Mouse (Mus musculus): Measurements from ENCODE around the gene Wdr82.

Wdr82 gene

DNA sequence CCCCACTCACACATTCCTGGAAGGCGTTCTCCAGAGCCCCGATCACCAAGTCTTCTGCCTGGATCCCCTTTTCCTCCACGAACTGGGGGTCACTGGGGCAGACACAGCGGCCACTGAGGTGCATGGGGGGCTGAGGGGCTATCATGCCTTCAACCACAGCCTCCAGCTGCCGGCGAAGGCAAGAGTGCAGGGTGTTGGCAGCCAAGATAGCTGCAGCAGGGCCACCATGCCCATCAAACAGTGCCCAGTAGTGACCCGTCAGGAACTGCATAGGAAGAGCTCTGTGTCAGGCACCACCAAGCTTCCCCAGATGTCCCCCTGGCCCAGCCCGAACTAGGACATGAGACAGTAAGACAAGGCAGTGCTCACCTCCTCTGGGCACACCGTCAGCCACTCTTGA is 27.0 kb downstream of the Wdr82 start:
- DNase-seq (ENCODE audit: low read depth, low spot score): no peak

DNA sequence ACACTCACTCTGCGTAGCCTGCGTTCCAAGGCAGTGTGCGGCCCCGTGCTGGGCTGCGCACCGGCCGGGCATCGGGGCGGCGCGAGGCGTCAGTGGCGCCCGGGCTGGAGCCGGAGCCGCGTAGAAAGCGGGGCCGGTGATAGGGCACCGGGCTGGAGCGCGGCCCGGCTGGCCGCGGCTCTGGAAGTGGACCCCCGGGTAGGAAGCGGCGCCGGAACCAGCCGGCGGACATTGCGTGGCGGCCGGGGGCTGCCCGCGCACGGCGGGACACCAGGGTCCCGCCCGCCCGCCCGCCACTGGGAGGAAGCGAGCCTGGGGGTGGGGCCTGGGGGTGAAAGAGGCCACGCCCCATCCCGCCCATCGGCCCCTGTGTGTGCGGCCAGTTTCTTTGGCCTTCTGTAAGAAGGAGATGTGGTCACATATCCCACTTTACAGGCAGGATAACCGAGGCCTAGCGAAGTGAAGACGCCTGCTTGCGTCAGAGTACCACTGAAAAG is 28.3 kb downstream of the Wdr82 start:
- no peak for DNase-seq (ENCODE audit: low read depth, low spot score)

DNA sequence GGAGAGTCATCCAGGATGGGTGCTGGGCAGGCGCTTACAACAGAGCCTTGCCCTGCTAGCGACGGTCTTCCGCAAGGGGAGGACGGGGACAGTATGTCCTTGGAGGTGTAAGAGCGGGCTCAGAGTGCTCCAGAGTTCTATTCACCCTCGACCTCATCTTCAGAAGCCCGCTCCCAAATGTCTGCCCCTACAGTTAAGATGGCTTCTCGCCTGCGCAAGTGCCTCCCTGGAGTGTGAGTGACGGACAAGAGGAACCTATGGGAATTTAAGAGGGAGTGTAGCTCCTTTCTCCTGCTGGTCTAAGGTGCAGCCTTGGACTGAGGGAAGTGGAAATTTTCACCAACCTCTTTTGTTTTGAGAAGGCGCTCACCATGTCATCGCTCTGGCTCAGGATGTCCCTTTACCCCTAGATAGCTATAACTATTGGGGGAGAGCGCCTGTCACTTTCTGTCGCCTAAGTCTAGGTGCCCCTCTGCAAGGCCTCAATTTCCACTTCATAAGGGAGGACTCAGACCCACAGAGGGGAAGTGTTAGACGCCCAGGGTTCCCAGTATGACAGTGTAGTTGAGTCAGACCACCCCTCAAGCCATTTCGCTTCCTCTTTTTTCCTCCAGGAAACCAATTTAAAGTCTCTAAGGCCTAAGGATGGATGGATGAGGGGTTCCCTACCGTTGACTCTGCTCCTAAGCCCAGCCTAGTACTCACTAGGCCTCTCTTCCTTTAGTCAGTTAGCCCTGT is 29.0 kb downstream of the Wdr82 start, which contains the start of gene Ppm1m:
TSS of gene Ppm1m (minus strand) at position 212 of the 738 bp plus-strand sequence.
- no peak for DNase-seq (ENCODE audit: low read depth, low spot score)

DNA sequence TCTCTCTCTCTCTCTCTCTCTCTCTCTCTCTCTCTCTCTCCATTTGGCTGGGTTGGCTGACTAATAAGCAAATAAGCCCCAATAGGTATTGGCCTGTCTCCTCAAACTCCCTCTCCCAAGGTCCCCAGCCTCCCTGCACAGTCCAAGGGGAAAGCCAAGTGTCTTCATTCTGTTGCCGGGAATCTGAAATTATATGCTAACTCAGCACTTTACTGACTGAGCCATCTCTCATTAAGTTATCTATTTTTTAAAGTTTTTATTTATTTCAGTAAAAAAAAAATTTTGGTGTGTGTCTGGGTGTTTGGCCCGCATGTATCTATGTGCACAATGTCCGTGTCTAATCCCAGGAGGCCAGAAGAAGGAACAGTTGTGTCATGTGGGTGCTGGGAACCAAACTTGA is 31.2 kb downstream of the Wdr82 start:
- no peak for DNase-seq (ENCODE audit: low read depth, low spot score)

GRCm38 (mm10) chr9:106202819-106203636 is 32.3 kb downstream of the Wdr82 start, which contains the start of gene Twf2:
Gene Twf2 (plus strand): TSS chr9:106203108.
- DNase-seq (ENCODE audit: low read depth, low spot score): peak; percentile 67

- DNase-seq (ENCODE audit: low read depth, low spot score): no peak
Observed at GRCm38 (mm10) chr9:106203990-106204851, 33.5 kb downstream of the Wdr82 start.

DNA sequence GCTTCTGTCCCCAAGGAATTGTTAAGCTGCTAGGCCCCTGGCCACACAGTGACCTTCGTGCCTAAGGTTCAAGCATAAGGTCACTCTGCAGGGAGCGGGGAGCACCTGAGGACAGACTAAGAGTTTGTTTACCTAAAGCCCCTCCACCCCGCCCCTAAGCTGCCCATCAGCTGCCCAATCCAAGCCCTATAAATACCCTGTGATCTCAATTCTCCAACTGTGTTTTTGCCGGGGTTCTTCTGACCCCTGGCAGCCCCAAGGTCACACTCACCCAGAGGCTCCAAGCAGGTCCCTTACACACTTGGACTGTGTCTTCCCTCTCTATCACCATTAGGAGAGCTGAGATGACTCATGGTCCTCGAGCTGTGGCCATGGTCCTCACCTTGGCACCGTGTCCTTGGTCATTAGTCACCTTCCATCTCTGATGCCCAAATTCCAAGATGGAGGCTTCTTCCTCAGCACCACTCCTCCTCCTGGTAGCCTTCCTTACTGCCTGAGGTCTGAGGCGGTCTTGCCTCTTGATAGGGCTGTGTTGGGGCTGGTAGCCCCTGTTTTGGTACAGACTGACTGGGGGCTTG is 35.1 kb downstream of the Wdr82 start:
- DNase-seq (ENCODE audit: low read depth, low spot score): no peak

DNA sequence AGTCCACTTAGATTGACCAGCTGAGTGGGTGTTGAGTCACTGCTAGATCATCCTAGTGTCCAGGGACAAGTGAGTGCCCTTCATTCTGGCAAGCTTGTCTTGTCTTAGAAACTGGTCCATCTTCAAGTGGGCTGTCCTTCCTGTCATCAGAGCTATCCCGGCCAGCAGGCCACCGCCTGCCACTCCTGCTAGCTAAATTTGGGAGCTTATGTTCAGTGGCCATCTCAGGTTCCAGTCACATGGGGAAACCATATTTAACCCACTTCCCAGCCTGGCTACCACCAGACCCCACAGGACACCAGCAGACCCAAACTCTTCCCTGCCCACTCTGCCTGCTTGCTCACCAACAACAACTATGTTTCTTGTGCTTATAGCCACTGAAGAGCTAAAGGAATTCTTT is 35.8 kb downstream of the Wdr82 start:
- DNase-seq (ENCODE audit: low read depth, low spot score): no peak

DNA sequence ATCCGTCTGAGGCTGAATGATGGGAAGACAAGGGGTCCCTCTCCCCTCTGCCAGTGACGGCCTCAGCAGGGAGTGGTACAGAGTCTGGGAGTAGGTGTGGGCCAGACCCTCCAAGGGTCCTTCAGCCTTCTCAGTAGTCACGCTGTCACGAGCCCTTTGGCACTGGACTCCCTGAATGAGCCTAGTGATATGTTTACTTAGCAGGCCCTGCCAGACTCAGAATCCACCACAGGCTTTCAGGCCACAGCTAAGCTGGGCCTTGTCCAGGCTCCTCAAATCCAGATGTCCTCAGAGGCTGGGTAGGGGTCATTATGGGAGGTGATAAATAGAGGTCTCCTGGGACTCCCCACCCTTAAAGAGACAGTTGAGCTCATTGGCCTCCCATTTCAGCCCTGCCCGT is 37.5 kb downstream of the Wdr82 start:
- DNase-seq (ENCODE audit: low read depth, low spot score): no peak

DNA sequence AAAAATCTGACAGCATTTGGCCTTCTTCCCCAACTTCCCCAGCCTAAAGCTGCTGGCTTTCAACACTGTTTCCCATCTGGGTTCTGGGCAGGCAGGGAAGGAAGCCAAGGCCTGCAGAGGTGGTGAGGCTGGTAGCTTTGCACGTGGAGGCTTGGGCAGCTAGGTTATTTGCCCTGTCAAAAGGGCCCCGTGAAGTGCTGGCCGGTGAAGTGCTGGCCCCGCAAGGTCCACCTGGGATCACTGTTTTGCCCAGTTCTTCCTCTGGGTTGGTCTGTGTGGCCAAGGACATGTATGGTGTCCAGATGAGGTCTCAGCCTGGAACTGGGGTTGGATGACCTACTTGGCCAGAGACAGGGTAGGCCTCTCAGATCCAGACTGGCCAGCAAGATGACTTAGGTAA is 39.2 kb downstream of the Wdr82 start:
- DNase-seq (ENCODE audit: low read depth, low spot score): no peak

DNA sequence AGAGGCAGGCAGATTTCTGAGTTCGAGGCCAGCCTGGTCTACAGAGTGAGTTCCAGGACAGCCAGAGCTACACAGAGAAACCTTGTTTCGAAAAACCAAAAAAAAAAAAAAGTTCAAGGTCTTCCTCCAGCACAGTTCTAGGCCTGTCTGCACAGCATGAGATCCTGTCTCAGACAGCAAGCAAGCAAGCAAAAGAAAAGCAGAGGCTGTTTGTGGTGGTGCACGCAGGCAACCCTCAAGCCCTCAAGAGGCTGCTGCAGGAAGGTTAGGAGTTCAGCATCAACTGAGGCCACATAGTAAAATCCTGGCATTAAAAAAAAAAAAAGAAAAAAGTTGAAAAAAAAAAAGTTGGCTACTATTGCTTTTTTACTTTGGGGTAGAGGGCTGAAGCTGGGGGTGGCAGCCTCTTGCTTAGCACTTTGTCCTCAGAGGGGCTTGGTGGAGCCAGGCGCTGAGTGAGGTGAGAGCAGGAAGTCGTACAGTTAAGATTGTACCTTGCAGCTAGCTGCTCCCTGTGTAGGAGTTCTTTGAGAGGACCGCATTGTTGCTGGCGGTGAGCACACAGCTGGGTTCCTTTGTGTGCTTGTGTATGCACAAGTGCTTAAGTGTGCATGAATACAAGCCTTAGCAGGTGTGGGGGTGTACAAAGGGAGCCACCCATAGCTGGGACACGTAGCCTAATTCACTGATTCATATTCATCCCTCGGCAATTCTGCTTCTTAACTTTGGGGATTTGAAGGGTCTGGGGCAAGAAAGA is 40.3 kb downstream of the Wdr82 start:
- DNase-seq (ENCODE audit: low read depth, low spot score): no peak

DNA sequence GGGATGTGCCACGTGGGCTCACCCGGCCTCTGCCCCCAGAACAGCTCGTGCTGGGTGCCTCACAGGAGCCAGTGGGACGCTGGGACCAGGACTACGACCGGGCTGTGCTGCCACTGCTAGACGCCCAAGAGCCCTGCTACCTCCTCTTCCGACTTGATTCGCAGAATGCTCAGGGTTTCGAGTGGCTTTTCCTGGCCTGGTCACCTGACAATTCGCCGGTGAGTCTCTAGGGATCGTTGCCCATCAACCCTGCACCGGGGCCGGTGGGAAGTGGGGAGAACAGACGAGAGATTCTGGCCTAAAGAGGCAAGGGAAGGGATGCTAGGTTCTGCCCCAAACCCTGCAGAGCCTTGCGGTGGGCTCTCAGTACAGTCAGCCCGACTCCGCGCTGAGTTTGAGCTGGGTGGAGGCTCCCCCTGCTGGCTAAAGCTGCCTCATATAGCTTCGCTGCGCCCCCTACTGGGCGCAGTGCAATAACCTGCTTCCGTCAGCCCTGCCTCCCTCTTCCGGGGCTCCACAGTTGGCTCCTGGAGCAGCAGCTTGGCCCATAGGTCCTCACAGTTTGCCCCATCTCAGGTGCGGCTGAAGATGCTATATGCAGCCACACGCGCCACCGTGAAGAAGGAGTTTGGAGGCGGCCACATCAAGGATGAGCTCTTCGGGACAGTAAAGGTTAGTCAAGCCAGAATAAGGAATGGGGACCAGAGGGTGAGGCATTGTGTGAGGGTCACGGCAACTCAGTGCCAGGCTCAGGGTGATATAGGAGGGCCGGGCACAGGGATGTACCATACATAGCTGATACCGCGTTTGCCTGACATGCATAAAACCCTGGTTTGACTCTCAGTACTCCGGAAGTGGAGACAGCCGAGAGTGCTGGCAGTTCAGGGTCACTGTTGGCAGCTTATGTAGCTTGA is 41.2 kb downstream of the Wdr82 start:
- DNase-seq (ENCODE audit: low read depth, low spot score): peak; percentile 81

DNA sequence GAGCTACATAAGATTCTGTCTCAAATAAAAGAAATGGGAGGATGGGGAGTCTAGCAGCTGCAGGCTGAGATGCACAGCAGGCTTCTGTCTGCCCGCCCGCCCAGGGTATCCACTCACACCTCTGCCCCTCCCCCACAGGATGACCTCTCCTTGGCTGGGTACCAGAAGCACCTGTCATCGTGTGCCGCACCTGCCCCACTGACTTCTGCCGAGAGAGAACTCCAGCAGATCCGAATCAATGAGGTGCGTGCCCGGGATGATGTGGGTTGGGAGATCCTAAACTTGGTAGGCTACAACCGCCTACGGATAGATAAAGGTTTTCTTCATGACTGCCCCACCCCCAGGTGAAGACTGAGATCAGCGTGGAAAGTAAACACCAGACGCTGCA is 41.9 kb downstream of the Wdr82 start:
- DNase-seq (ENCODE audit: low read depth, low spot score): no peak

DNA sequence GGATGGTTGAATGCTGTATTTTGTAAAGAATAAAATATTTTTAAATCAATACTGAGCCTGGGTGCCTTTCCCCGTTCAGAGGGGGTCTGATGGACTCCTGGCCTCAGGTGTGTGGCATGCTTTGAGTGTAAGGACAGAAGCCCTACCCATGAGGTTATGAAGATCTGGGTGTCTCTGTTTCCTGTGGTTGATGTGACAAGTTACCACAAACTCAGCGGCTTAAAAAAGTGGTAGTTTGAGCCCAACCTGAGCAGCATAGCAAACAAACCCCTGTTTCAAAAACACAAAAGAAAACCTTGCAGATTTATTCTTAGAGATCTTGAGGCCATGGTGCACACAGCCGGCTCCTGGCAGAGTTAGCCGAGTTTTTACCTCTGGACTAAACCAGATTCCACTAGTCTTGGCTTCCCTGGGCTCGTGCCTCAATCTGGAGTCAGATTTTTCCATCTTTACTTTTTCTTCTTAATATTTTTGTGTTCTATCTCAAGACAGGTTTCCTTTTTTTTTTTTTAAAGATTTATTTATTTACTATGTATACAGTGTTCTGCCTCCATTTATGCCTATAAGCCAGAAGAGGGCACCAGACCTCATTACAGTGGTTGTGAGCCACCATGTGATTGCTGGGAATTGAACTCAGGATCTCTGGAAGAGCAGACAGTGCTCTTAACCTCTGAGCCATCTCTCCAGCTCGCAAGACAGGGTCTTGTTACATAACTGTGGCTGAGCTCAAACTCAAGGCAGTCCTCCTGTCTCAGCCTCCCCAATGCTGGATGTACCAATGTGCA is 44.8 kb downstream of the Wdr82 start:
- DNase-seq (ENCODE audit: low read depth, low spot score): no peak

DNA sequence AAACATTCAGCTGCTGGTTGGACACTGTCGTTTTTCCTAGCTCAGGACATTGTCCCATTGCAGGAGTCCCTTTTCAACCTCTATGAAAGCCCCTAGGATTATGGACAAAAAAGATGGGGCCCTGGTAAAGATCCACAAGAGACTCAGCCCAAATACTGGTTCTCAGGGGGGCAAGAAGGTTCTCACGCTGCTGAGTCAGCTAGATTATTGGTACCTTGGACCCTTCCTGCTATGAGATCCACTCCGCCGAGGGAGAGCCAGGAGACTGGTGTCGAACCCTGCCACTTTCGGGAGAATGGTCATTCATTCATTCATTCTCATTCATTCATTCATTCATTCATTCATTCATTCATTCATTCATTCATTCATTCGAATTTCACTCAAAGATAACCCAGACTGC is 46.2 kb downstream of the Wdr82 start:
- DNase-seq (ENCODE audit: low read depth, low spot score): no peak

DNA sequence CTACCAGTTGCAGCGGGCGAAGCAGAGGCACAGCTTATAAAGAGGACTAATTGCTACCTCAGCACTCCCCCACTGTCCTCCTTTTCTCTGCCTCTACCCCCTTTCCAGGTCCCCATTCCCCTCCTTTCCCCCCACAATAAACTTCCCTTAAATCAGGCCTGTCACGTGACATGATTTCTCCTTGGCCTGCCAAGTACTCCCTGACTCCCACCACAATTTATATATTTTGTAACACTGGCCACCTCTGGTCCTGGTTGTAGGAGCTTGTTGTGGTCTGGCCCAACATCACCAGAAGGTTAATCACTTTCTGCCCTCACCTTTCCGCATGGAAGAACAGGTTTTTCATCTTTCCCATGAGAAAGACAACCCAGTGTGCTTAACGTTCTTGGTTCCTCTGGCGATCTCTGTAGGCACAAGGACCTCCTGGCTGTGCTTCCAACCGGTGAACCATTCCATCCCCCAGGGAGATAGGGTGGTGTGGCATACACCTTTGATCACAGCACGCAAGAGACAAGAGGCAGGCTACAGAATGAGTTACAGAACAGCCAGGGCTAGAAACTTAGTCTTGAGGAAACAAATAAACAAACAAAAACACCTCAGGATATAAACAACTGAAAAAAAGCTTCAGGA is 50.3 kb downstream of the Wdr82 start:
- no peak for DNase-seq (ENCODE audit: low read depth, low spot score)

- no peak for DNase-seq (ENCODE audit: low read depth, low spot score)
Observed at GRCm38 (mm10) chr9:106222261-106222851, 51.6 kb downstream of the Wdr82 start, which contains the start of gene Tlr9. Gene Tlr9 (plus strand): TSS chr9:106222598.

- DNase-seq (ENCODE audit: low read depth, low spot score): no peak
Observed at GRCm38 (mm10) chr9:106222994-106223393, 52.3 kb downstream of the Wdr82 start.
